Mouse (Mus musculus) lung, adult 2 months (tissue): ENCODE measurements around the gene Ptprb.

ENCODE experiments used
- CTCF ChIP-seq: fragments of 200-500 bp; IDR thresholded peaks from 2 replicates; pipeline ENCODE4 v1.5.1; 2011; ENCODE audit warnings: mild to moderate bottlenecking, low read length, control low read depth; ENCODE audit not compliant: insufficient read depth
- POLR2A ChIP-seq: fragments of 200-500 bp; IDR thresholded peaks from 2 replicates; pipeline ENCODE4 v1.6.1; 2011; ENCODE audit warnings: low read depth, mild to moderate bottlenecking, control low read depth, low read length, borderline replicate concordance; ENCODE audit errors: extremely low read depth

- no peak for TF ChIP-seq POLR2A
- no peak for TF ChIP-seq CTCF
Measured at GRCm38 (mm10) chr10:116384401-116384800, 109.1 kb downstream of the Ptprb start.
